Comparison of ENCODE assay signal across 12 mouse cellular contexts in genomic region chr2:22810851-22811250, GRCm38 (mm10). TPM values are rescaled to one million over a fixed set of nuclear protein-coding genes. Genes with fewer than 3 reads are reported as not detected.
DNase-seq lines count a peak whose midpoint lies in the region; ATAC-seq and TF ChIP-seq lines count a peak whose summit lies in the region.
"Had no signal": no experiment of that assay in that cellular context is flagged by ENCODE, and none has a peak within 500 bp of the region (broad histone marks: within the 10 kb centered on the region; RNA-seq: fewer than 3 reads in every experiment).

No protein-coding gene starts in this region.

- 81% methylated on average over 4 of the region's 4 CpGs for WGBS in heart, adult 2 months
- 80% methylated on average over 4 of the region's 4 CpGs for WGBS in heart, embryonic 12.5 days
- 36% methylated on average over 4 of the region's 4 CpGs for WGBS in macrophage (ENCODE audit: missing documents)
- WGBS in forebrain, embryonic 11.5 days: 91% methylated on average over 4 of the region's 4 CpGs

- TF ChIP-seq POLR2A in heart, adult 2 months (IDR thresholded peaks at IDR 0.05; ENCODE audit: insufficient read depth, low read depth, low read length): no peak

- H3K79me2 ChIP-seq in heart, adult 2 months (replicated peaks; ENCODE audit: control insufficient read depth, insufficient read depth, low read length): no peaks in the 10 kb centered on the region
- H3K79me2 ChIP-seq in macrophage (ENCODE audit: inconsistent target): peaks cover 98% of the 10 kb centered on the region

- TF ChIP-seq EP300 in heart, adult 2 months (IDR thresholded peaks at IDR 0.05; ENCODE audit: insufficient read depth, low read depth, low read length): peak; percentile 68; the same call in 1 of the 2 replicates

- TF ChIP-seq CTCF in heart, adult 2 months (IDR thresholded peaks at IDR 0.05): no peak

- no peaks in the 10 kb centered on the region for H3K36me3 ChIP-seq in heart, adult 2 months (ENCODE audit: control insufficient read depth, insufficient read depth, low read length)
- no peaks in the 10 kb centered on the region for H3K36me3 ChIP-seq in heart, embryonic 12.5 days
- no peaks in the 10 kb centered on the region for H3K36me3 ChIP-seq in macrophage (ENCODE audit: inconsistent target)
- H3K36me3 ChIP-seq in forebrain, embryonic 11.5 days (ENCODE audit: control insufficient read depth, insufficient read depth, low read length): no peaks in the 10 kb centered on the region
- H3K36me3 ChIP-seq: hindbrain, embryonic 15.5 days; liver, embryonic 15.5 days; neural tube, embryonic 15.5 days had no signal

- H3K4me3 ChIP-seq in heart, adult 2 months: no peak overlapping the region
- no peak overlapping the region for H3K4me3 ChIP-seq in heart, embryonic 12.5 days
- no peak overlapping the region for H3K4me3 ChIP-seq in macrophage (ENCODE audit: inconsistent target)
- no peak overlapping the region for H3K4me3 ChIP-seq in forebrain, embryonic 11.5 days (ENCODE audit: low read depth, low read length)
- H3K4me3 ChIP-seq: hindbrain, embryonic 15.5 days; liver, embryonic 15.5 days; neural tube, embryonic 15.5 days had no signal

- H3K9ac ChIP-seq in heart, adult 2 months (ENCODE audit: low read depth, low read length): no peak overlapping the region
- no peak overlapping the region for H3K9ac ChIP-seq in heart, embryonic 12.5 days
- H3K9ac ChIP-seq in forebrain, embryonic 11.5 days (ENCODE audit: low read length): no peak overlapping the region
- H3K9ac ChIP-seq: hindbrain, embryonic 15.5 days; liver, embryonic 15.5 days; neural tube, embryonic 15.5 days had no signal

- H3K4me1 ChIP-seq in heart, adult 2 months (ENCODE audit: control insufficient read depth, insufficient read depth, low read length): peaks cover 2% of the 10 kb centered on the region
- no peaks in the 10 kb centered on the region for H3K4me1 ChIP-seq in heart, embryonic 12.5 days (replicated peaks)
- no peaks in the 10 kb centered on the region for H3K4me1 ChIP-seq in forebrain, embryonic 11.5 days (replicated peaks; ENCODE audit: control insufficient read depth, insufficient read depth, low read length)
- H3K4me1 ChIP-seq: hindbrain, embryonic 15.5 days; neural tube, embryonic 15.5 days had no signal

- no peaks in the 10 kb centered on the region for H3K27me3 ChIP-seq in heart, adult 2 months (ENCODE audit: control insufficient read depth, insufficient read depth, low read length)
- no peaks in the 10 kb centered on the region for H3K27me3 ChIP-seq in heart, embryonic 12.5 days (replicated peaks)
- no peaks in the 10 kb centered on the region for H3K27me3 ChIP-seq in forebrain, embryonic 11.5 days (ENCODE audit: control insufficient read depth, insufficient read depth, low read length)
- H3K27me3 ChIP-seq: hindbrain, embryonic 15.5 days; liver, embryonic 15.5 days; neural tube, embryonic 15.5 days had no signal

- intact Hi-C loops in heart, adult 2 months (cut with DNase I): loop anchor here (5.0 kb wide), 1 partner anchor 39 kb away; the partner anchor contains the start of gene Apbb1ip

- no peak overlapping the region for H3K4me2 ChIP-seq in heart, embryonic 12.5 days
- H3K4me2 ChIP-seq in forebrain, embryonic 11.5 days (ENCODE audit: low read depth, low read length, severe bottlenecking): no peak overlapping the region
- H3K4me2 ChIP-seq: hindbrain, embryonic 15.5 days; liver, embryonic 15.5 days; neural tube, embryonic 15.5 days had no signal

- H3K9me3 ChIP-seq in heart, embryonic 12.5 days (replicated peaks): no peaks in the 10 kb centered on the region
- H3K9me3 ChIP-seq in forebrain, embryonic 11.5 days (ENCODE audit: control insufficient read depth, low read length): no peaks in the 10 kb centered on the region
- H3K9me3 ChIP-seq: hindbrain, embryonic 15.5 days; liver, embryonic 15.5 days; neural tube, embryonic 15.5 days had no signal

- H3K27ac ChIP-seq in heart, adult 2 months: no peak overlapping the region
- H3K27ac ChIP-seq in heart, embryonic 12.5 days (ENCODE audit: poor library complexity, severe bottlenecking): no peak overlapping the region
- H3K27ac ChIP-seq in macrophage: peak overlapping the region; percentile 73
- no peak overlapping the region for H3K27ac ChIP-seq in forebrain, embryonic 11.5 days (ENCODE audit: low read depth, low read length)
- H3K27ac ChIP-seq: hindbrain, embryonic 15.5 days; liver, embryonic 15.5 days; neural tube, embryonic 15.5 days had no signal

- no peak for ATAC-seq in heart, embryonic 12.5 days (ENCODE audit: insufficient number of reproducible peaks, low FRiP score)
- no peak for ATAC-seq in forebrain, embryonic 11.5 days (replicated peaks; ENCODE audit: low FRiP score)

- peak; percentile 49 to 72 for DNase-seq in heart, adult 2 months
- peak; percentile 42 to 45 for DNase-seq in CD8-positive naive resting alpha-beta T cell, adult 2 months (ENCODE audit: low read depth in 2 of 2, low spot score in 2 of 2)
- peak; percentile 50 for DNase-seq in gastrocnemius, postnatal 25 days
- no peak for DNase-seq in testis, postnatal 14 days (ENCODE audit: low spot score)
- DNase-seq in layer of hippocampus, postnatal 25 days (ENCODE audit: extremely low spot score in 1 of 2, low spot score in 1 of 2): no peak
- no peak for DNase-seq in forebrain, embryonic 11.5 days (ENCODE audit: low spot score)
- DNase-seq: layer of hippocampus, adult 9-11 months had no signal

RNA-seq across cellular contexts. Expression of gene Apbb1ip, which starts 37.0 kb away (rescaled TPM):
- total RNA-seq in heart, adult 2 months (2021): 1 to 10 TPM; 3.0 to 4.0 TPM
- 1.6 and 2.4 TPM in 2 replicates for polyA plus RNA-seq in heart, adult 2 months (2012; rRNA removed)
- polyA plus RNA-seq in heart, embryonic 12.5 days (2016; fragmentation: Nextera tagmentation; extraction: Ambion mirVana): 0.61 and 1.2 TPM in 2 replicates
- total RNA-seq in gastrocnemius, postnatal 25 days (2021): 1 to 10 TPM; 2.3 to 2.5 TPM
- total RNA-seq in macrophage (2018; cell fraction: chromatin; rRNA removed): 100 to 1,000 TPM; 222 to 530 (median 259) TPM
- total RNA-seq in macrophage (2018; cell fraction: cytosol; rRNA removed): 100 to 1,000 TPM; 125 to 227 (median 154) TPM
- 100 to 1,000 TPM; 128 to 303 (median 191) TPM for total RNA-seq in macrophage (2018; cell fraction: nucleus; rRNA removed)
- 99.7 to 351 TPM (median 202 TPM) in 3 replicates for polyA plus RNA-seq in macrophage (2018)
- total RNA-seq in layer of hippocampus, postnatal 25 days (2021): 1 to 10 TPM; 5.4 to 6.2 TPM
- polyA plus RNA-seq in forebrain, embryonic 11.5 days (2014; fragmentation: Nextera tagmentation; extraction: Ambion mirVana): 0.53 and 0.76 TPM in 2 replicates

Comparison
In these comparisons a context has a peak if more than half of its experiments do, and no peak if none do; other contexts are left out.
1. DNase-seq: peak in heart, adult 2 months (2 of 2), CD8-positive naive resting alpha-beta T cell, adult 2 months (2 of 2) and gastrocnemius, postnatal 25 days (single experiment); none in testis, postnatal 14 days (single experiment), layer of hippocampus, postnatal 25 days (0 of 2) and forebrain, embryonic 11.5 days (single experiment).
2. RNA of gene Apbb1ip, which starts 37.0 kb away (polyA plus RNA-seq): 99.7 to 351 TPM in macrophage; 1.6 to 2.4 TPM in heart, adult 2 months, 0.61 to 1.2 TPM in heart, embryonic 12.5 days and 0.53 to 0.76 TPM in forebrain, embryonic 11.5 days; every median in the first group is over 10 times any median in the second.